Mouse (Mus musculus) cerebellum, adult (tissue): Measurements from ENCODE around the gene Ctsw.

ENCODE experiments used
- ATAC-seq: cut with Nextera tagmentation; 2 replicates; pipeline ENCODE4 v1.9.2; 2017; ENCODE audit warnings: mild to moderate bottlenecking, moderate library complexity, mixed read lengths; ENCODE audit not compliant: insufficient number of reproducible peaks, low FRiP score, low TSS enrichment

Ctsw gene

DNA sequence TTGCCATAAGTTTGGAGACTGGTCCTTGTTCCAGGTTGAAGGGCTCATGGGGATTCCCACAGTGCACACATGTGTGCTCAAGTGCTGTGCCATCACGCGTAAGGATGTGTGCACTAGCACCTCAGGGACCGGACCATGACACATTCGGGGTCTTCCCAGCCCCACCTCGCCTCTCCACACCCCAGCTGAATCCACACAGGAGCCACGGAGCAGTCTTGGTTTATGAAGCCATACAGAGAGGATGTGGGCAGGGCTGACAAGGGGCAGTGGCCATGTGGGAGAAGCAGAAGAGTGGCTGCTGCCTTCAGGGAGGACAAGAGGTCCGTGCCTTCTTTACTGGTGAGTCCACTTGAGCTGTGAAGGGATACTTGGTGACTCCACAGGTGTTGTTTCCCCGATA is 3.3 kb downstream of the Ctsw start:
- no peak for ATAC-seq

DNA sequence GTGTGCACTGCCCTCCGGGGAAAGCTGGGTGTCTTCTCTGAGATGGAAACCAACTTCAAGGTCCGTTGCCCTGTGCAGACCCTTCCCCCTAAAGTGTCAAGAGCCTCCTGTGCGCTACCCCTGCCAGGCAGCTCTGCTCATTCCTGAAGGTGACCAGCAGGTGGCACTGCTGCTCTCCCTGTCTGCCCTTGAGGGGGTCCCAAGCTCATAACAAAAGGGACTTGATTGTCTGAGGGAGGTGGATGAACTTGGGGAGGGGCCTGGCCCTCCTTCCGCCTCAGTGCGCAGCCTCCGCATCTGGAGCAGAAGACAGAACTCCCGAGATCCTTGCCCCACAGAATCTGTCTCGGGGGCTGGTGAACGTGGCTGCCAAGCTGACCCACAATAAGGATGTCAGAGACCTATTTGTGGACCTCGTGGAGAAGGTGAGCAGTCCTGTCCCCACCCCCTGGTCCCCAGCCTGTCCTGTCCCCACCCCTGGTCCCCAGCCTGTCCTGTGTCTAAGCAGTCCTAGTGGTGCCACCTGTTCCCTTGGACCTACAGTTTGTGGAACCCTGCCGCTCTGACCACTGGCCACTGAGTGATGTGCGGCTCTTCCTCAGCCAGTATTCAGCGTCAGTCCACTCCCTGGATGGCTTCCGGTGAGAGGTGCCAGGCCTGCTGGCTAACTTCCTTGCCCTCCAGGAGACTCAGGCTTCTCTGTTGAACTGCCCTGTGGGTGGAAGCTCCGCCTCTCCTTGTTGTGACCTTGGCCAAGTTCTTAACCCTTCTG is 4.3 kb downstream of the Ctsw start:
- no peak for ATAC-seq

DNA sequence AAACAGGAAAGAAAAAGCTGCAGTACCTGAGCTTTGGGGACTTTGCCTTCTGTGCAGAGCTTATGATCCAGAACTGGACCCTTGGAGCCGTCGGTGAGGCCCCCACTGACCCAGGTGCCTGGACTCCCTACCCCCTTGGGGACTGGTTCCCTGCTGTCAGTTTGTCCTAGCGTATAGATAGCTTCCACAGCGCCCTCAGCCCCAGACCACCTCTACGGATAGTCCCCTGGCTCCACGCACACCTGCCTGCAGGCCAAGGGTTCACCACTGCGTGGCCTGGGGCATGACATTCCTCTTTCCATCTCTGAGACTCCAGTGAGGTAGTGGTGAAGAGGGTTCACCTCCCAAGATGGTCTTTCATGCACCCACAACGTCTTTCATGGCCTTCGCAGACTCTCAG is 5.1 kb downstream of the Ctsw start:
- ATAC-seq, result no peak

DNA sequence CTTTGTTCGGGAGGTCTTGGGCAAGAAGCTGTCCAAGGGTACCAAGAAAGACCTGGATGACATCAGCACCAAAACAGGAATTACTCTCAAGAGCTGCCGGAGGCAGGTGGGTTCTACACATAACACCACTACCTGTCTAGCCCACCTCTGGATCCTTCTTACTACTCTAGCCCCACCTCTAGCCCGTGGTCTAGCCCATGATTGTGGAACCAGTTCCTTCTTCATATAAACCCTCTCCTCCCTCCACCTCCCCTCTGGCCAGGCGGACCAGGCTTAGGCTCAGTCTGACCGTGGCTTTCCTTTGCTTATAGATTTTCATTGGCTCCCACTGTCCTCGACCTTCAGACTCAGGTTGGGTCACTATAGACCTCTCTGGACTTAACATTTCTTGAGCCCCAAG is 6.9 kb downstream of the Ctsw start:
- no peak for ATAC-seq

DNA sequence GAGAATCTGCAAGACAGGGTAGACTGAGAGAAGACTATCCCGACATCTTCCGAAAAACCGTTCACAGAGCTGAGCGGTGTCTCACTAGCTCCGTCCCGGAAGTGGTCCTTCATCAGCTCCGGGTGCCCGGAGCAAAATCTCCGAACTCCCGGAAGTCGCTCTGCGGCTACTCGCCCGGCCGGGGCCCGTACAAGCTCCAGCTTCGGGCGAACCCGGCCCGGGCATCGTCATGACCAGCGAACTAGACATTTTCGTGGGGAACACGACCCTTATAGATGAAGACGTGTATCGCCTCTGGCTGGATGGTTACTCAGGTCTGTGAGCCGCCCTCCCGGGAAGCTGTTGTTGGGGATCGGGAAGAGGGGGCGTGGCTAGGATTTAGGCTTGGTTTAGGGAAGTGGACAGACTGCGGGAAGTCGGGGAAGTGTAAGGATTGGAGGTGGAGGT is 7.8 kb downstream of the Ctsw start, which contains the start of gene Fibp:
Gene Fibp (plus strand): TSS at position 151 of the 447 bp plus-strand sequence.
- ATAC-seq, result peak; percentile 21; the same call in 1 of the 2 replicates

DNA sequence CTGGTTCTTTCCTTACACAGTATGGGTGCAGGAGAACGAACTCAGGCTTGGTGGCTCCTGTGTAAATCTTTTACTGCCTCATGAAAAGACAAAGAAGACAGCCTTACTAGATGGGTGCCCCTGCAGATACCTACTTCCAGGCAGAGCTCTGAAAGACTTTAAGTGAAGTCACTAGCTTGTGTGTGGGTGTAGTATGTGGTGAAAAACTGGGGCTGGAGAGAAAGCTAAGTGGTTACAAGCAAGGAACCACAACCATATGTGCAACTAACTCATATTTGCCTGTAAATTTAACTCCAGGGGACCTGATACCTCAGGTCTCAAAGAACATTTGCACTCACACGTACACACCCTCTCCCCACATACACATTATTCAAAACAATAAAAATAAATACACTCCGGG is 8.4 kb downstream of the Ctsw start:
- no peak for ATAC-seq

DNA sequence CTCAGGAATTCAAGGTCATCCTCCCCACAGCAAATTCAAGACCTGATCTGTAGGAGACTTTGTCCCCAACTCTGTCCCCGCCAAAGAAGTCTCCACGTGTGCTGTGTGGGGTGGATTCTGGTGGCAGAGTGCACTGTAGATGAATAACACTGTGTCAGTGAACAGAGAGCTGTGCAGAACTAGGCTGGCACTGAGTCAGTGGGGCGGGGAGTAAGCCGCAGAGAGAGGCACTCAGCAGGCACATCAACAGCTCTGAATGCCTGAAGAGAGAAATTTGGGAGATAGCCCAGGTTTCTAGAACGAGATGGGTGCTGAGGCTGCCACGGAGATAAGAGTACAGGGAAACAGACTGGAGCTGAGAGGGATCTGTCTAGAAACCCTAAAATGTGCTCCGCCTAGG is 9.3 kb downstream of the Ctsw start:
- ATAC-seq, result no peak

DNA sequence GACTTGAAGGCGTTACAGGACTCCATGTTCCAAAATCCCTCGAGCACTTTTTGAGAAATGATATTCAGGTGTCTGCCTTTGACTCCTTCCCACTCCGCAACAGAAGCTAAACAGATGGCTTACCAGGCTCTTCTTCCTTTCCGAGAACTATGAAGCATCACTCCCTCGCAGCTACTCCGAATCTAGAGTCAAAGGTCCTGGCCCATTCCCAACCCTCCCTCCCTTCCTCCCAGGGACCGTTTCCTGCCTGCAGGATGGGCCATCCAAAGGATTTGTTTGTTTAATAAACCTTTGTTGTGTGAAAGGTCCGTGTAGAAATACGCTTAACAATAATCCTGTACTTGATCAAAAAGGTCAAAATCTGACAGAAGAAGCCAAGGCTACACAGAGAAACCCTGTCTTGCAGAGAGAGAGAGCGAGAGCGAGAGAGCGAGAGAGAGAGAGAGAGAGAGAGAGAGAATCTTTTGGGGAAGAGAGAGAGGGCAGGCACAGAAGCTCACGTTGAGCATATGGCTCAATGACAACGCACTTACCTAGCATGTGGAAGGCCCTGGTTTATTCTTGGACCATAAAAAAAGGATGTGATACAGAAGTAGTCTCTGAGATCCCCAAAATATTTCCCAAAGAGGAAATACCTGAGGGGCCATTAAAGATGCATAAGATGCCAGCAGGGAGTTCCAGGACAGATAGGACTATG is 10.4 kb downstream of the Ctsw start, which contains the start of gene Ccdc85b:
Gene Ccdc85b (minus strand): TSS at position 149 of the 697 bp plus-strand sequence.
- no peak for ATAC-seq

DNA sequence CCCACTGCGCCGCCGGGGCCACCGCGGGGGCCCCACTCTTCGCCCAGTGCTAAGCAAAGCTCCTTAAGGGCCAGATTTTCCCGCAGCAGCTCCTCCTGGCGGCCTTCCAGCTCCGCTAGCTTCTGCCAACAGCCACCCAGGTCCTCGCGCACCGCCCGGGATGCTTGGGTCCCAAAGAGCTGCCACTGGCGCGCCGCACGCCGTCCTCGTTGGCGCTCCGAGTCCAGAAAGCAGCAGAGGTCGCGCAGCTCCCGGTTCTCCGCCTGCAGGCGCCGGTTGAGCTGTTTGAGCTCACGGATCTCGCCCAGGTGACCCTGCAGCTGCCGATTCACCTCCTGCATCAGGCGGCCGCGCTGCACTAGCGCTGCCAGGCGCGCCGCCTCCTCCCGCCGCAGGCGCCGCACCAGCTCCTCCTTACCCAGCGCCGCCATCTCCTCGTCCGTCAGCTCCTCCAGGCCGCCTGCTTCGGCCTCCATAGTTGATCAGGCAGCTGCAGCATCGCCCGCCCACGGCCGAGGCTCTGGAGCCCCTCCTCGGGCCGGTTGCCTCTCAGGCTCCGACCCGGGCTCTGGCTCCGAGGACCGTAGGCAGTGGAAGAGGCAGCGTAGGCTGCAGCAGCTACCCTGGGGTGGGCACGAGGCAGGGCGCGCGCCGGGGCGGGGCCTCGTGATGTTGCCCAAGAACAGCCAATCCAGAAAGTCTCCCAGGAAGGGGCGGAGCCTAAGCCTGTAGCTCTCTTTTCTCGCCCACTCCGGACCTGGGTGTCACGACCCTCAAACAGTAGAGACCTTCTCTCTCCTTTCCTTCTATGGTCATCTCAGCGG is 11.2 kb downstream of the Ctsw start:
- ATAC-seq, result peak; percentile 84

DNA sequence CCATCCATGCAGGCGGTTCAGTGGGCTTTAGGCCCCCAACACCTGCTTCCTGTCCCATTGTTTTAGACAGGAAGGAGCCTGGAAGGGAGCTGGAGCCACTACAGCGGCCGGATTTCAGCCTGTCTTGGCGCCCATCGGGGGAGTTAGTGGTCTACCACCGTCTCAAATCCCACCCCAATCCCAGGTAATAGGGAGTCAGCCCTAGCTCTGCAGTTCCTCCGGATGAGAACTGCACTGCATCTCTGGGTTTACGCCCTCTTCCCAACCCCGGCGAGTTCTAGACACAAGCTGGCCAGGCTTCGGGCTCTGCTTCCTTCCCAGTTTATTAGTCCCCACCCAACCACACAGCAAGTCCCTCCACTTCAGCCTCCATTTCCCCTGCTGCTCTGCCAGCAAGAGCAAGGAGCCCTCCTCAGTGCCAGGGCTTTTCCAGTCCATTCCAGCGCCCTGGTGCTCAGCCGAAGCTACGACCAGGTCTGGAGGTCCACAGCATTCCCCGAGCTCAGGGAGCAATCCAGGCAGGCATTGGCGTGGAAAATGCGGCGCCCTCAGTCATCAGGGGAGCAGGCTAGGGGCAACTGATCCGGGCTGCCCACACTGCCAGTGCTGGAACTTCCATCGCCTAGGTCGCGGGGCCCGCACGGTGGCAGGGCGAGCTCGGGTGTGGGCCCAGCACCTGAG is 11.9 kb downstream of the Ctsw start:
- ATAC-seq, result no peak

DNA sequence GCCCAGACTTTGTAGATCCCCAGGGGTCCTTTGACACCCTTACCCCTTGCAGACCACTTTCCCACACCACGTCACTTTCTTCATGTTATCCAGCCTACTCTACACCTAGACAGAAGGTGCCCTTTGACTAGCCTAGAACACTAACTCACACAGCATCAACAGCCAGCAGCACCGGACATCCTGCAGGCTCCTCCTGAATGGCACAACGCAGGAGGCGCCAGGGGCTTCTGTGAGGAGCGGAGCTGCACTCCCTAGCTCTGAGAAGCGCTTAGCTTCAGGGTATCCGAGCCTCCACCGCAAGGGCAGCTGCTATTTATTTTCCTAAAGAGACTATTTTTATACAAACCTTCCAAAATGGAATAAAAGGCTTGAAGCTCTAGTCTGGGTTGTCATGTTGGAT is 12.7 kb downstream of the Ctsw start:
- no peak for ATAC-seq

DNA sequence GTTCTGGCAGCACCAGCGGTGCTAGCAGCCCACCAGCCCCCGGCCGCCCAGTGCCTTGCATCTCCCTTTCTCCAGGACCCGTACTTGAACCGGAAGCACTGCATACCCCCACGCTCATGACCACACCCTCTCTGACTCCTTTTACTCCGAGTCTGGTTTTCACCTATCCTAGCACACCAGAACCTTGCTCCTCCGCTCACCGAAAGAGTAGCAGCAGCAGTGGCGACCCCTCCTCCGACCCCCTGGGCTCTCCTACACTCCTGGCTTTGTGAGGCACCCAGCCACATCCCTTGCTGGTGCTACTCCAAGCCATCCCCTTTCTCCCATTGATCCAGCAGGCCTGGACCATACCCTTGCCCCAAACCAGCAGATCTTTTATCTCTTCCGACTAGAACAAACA is 13.3 kb downstream of the Ctsw start:
- ATAC-seq, result no peak

DNA sequence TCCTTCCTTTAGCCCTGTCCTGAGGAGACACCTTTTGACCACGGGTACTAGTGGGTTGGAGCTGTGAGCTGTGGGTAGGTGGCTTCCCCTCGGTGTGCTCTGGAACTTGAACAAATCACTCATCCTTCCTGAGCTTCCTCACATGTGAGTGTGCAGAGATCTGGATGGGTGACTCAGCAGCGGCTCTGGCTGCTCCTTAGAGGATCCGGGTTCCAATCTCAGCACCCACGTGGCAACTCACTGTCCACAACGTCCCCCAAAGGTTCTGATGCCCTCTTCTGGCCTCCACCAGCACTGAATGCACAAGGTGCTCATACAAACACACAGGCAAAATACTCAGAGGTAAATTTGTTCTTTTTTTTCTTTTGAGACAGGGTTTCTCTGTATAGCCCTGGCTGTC is 16.5 kb downstream of the Ctsw start:
- ATAC-seq, result no peak

DNA sequence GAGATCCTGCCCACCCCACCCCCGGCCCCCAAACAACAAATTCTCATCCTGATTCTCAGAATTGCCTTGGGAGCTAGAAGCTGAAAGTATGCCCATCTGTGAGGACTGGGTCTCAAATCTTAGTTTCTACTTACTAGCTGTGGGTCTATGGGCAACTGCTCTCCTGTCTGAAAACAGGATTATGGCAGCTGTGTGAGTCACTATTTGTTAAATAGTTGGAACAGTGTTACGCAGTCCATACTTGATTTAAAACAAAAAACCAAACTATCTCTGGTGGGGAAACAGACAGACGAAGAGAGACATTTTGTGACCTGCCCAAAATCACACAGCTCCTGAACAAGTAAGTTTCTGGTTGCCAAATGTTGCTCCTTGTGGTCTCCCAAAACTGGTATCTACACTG is 18.6 kb downstream of the Ctsw start:
- no peak for ATAC-seq

DNA sequence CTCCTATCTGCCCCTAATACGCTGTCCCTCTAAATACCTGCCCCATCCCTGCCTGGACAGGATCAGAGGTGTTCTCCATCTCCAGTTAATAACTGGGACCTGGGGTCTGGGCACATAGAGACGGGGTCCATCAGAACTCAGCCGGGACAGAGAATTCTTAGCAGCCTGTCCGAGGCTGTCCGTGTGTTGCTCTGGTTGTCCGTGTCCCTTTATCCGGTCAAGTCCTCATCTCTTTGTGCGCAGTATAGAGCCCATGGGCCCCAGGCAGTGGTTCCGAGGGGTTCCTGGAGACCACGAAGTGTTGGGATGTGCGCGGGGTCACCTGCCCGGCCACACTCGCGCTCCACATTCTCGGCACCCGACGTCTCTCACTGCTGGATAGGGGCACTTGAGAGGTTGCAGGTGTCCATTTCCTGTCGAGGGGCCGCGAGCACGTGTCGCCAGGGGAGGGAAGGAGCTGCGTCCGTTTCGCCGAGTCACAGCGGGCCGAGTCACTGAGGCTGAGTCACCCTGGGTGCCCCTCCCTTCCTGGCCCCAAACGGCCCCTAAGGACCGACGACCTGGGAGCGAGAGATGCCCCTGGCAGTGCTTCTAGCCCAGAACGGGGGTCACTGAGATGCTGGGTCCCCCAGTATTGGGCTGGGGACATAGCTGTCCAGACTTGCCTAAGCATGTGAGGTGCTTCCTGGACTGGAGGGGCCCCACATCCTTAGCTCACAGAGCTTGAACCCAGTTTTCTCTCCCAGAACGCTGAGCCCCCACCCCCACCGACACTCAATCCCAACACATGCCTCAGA is 19.8 kb downstream of the Ctsw start:
- no peak for ATAC-seq

DNA sequence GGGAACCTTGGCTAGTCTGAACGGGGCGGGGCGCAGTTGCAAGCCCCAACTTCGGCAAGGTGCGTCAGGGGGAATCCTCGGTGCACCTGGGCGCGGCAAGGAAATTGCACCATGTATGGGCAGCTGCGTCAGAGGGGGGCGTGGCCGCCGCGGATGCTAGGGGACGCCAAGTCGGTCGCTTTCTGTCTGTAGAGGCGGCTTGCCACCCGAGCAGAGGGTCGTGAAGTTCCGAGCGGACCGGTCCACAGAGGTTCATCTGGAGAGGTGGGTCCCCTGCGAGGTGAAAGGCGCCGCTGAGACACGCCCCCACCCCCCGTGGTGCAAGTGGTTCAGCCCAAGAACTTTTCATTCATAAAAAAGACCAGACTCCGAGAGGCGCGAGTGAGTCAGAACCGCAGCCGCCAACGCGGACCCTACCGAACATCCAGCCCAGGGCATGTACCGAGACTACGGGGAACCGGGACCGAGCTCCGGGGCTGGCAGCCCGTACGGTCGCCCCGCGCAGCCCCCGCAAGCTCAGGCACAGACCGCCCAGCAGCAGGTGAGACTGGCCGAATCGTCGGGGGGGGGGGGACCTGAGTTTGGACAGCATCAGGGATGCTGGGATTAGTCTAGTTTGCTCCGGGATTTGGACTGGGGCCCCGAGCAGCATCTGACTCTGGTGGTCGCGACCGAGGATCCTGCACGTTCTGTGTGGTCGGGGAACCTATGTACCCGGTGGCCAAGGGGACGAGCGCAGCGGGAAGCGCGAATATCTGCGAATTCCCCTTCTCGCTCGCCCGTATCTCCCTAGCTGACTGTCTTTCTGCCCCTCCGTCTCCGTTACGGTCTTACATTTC is 20.6 kb downstream of the Ctsw start, which contains the start of gene Fosl1:
Gene Fosl1 (plus strand): TSS at position 33 of the 839 bp plus-strand sequence.
- 0 out of 2 replicates have a peak, but pooled peaks have one; percentile 3 for ATAC-seq

DNA sequence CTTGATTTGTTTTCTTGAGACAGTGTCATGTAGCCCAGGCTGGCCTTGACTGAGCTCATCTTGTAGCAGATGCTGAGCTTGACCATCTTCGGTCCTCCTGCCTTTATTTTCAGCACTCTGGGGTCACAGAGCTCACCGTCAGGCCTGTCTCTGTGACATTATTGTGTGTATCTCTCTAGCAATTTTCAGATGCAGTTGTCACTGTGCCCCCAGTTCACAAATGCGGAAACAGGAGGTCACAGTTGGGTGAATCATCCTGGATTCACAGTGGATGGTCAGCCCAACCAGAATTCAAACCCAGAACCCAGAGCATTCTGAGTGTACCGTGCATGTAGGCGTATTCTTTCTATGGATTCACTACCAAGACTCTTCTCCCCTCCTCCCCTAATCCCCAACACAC is 22.6 kb downstream of the Ctsw start:
- no peak for ATAC-seq

DNA sequence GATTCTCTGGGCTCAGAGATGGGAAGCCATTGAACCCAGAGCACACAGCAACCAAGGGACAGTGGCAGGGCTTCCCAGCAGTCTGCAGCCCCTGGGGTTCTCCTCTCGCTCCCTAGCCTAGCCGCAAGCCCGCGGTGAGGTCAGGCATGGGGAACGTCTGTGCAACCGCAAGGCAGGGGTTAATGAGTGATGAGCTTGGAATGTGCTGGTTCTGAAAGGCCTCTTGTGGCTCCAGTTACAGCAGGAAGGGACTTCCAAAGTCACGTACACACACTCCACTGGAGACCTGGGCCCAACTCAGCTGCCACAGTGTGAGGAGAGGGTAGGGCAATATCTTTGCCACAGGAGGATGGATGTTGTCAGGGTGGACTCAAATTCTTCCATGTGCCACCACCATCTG is 23.4 kb downstream of the Ctsw start:
- no peak for ATAC-seq
